Mouse (Mus musculus): Measurements from ENCODE around the gene Snapc4.

The Snapc4 gene

GRCm38 (mm10) chr2:26339204-26339551 lies 41.3 kb downstream of the Snapc4 start:
- no peak for DNase-seq (ENCODE audit: low read depth)

- DNase-seq (ENCODE audit: low read depth), result no peak
Measured at GRCm38 (mm10) chr2:26338302-26339203, 41.9 kb downstream of the Snapc4 start.

- DNase-seq (ENCODE audit: low read depth), result no peak
Measured at GRCm38 (mm10) chr2:26330702-26331101, 49.8 kb downstream of the Snapc4 start.

GRCm38 (mm10) chr2:26330056-26330468 lies 50.4 kb downstream of the Snapc4 start:
- no peak for DNase-seq (ENCODE audit: low read depth)

- no peak for DNase-seq (ENCODE audit: low read depth)
Measured at GRCm38 (mm10) chr2:26329402-26329801, 51.1 kb downstream of the Snapc4 start.

- DNase-seq (ENCODE audit: low read depth), result no peak
Measured at GRCm38 (mm10) chr2:26327852-26328251, 52.6 kb downstream of the Snapc4 start.

- DNase-seq (ENCODE audit: low read depth), result no peak
Measured at GRCm38 (mm10) chr2:26325386-26326181, 54.9 kb downstream of the Snapc4 start.

- no peak for DNase-seq (ENCODE audit: low read depth)
Measured at GRCm38 (mm10) chr2:26324917-26325316, 55.5 kb downstream of the Snapc4 start.

- DNase-seq (ENCODE audit: low read depth), result no peak
Measured at GRCm38 (mm10) chr2:26323589-26324325, 56.7 kb downstream of the Snapc4 start.

GRCm38 (mm10) chr2:26320245-26321185 lies 59.9 kb downstream of the Snapc4 start:
- no peak for DNase-seq (ENCODE audit: low read depth)

- no peak for DNase-seq (ENCODE audit: low read depth)
Measured at GRCm38 (mm10) chr2:26319519-26320244, 60.8 kb downstream of the Snapc4 start.

- DNase-seq (ENCODE audit: low read depth), result no peak
Measured at GRCm38 (mm10) chr2:26319109-26319508, 61.3 kb downstream of the Snapc4 start.

- DNase-seq (ENCODE audit: low read depth), result no peak
Measured at GRCm38 (mm10) chr2:26317991-26318672, 62.3 kb downstream of the Snapc4 start.

- no peak for DNase-seq (ENCODE audit: low read depth)
Measured at GRCm38 (mm10) chr2:26317371-26317770, 63.1 kb downstream of the Snapc4 start.

GRCm38 (mm10) chr2:26316576-26317246 lies 63.7 kb downstream of the Snapc4 start:
- DNase-seq (ENCODE audit: low read depth), result no peak

- DNase-seq (ENCODE audit: low read depth), result no peak
Measured at GRCm38 (mm10) chr2:26315925-26316311, 64.5 kb downstream of the Snapc4 start.

GRCm38 (mm10) chr2:26315072-26315924 lies 65.2 kb downstream of the Snapc4 start, which contains the start of gene Gpsm1:
Gpsm1 (plus strand) TSS chr2:26315515.
- no peak for DNase-seq (ENCODE audit: low read depth)
